Mouse (Mus musculus): ENCODE measurements around the gene Vim. TPM values are rescaled to one million over a fixed set of nuclear protein-coding genes. Genes with fewer than 3 reads are reported as not detected.

Gene Vim
- total RNA-seq (2023) = 347 to 387 TPM (median 371 TPM) in 4 replicates

DNA sequence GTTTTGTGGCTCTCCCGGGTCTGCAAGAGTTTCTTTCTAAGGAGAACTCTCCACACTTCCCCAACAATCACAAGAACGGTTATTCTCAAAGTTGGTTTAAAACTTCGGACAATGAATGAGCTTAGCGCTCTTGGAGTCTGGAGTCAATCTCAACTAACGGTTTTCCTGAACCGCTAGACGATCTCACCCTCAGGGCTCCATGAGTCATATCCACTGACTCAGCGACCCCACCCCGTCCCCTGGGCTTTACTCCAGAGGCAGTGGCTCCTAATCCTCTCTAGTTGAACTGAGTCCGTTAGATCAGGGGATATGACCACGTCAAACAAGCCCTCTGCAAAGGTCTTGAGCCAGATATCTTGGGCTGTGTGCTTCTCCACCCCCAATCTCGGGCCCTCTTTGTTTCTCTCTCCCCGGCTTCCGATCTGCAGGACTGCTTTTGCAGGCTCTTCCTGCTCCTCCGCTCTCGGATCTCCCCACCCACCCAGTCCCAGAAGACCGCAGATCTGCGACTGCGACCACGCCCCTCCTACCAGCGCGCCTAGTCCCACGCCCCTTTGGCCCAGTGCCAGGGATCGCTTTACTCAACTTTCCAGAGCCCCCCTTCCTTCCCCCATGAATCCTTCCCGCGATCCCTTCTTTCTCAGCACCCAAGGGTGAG, at the start of gene Vim:
Gene Vim (plus strand): TSS at position 520 of the 658 bp plus-strand sequence.

GRCm38 (mm10) chr2:13544193-13544824, 29.4 kb upstream of the Vim start, which contains the start of gene Trdmt1:
Gene Trdmt1 (minus strand): TSS chr2:13544668.

Other genes with a start within 250 kb of the Vim start
- not detected in 4 replicates for gene Cubn, start 82.1 kb upstream of the Vim start, total RNA-seq (2023)
- 4.9 to 10.1 TPM (median 8.6 TPM) in 4 replicates for gene Trdmt1, start 29.3 kb upstream of the Vim start, total RNA-seq (2023)
- gene St8sia6, start 220.1 kb downstream of the Vim start, total RNA-seq (2023) = 4.9 to 6.4 TPM (median 5.9 TPM) in 4 replicates